Mouse (Mus musculus): ENCODE results near the gene Zc3h7b. TPM values are rescaled to one million over a fixed set of nuclear protein-coding genes. Genes with fewer than 3 reads are reported as not detected.

Zc3h7b gene
- polyA plus RNA-seq, 1 experiment from 2014 or later, result 57.6 TPM

DNA sequence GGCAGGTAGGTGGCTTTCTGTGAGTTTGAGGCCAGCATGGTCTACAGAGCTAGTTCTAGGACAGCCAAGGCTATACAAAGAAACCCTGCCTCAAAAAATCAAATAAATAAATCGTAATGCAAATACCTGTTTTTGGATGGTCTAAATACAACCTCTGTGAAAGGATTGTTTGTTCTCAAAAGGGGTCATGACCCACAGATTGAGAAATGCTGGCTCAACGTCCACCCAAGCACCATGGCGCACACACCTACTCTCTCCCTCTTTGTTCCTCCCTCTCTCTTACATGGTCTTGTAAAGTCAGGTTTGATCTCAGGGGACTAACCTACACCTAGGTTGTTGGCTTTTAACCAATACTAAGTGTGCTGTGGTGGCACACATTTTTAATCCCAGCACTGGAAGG lies 77.8 kb downstream of the Zc3h7b start:
- H3K9ac ChIP-seq (ENCODE audit: low read length), result no peak overlapping the region
- H3K9me3 ChIP-seq (ENCODE audit: control insufficient read depth, low read length), result no peaks in the 10 kb centered on the region
- H3K4me3 ChIP-seq (ENCODE audit: low read depth, low read length), result no peak overlapping the region
- H3K36me3 ChIP-seq (ENCODE audit: control insufficient read depth, insufficient read depth, low read length), result peaks cover 4% of the 10 kb centered on the region; the same call in 1 of the 2 replicates
- H3K4me1 ChIP-seq (replicated peaks; ENCODE audit: control insufficient read depth, insufficient read depth, low read length), result no peaks in the 10 kb centered on the region
- WGBS, result 88% methylated on average over 3 of the region's 3 CpGs
- ATAC-seq (replicated peaks; ENCODE audit: low FRiP score) (no peak), DNase-seq (ENCODE audit: low spot score) (no peak)
- no peak overlapping the region for H3K27ac ChIP-seq (ENCODE audit: low read depth, low read length)
- no peak overlapping the region for H3K4me2 ChIP-seq (ENCODE audit: low read depth, low read length, severe bottlenecking)
- no peaks in the 10 kb centered on the region for H3K27me3 ChIP-seq (ENCODE audit: control insufficient read depth, insufficient read depth, low read length)

- no peak for ATAC-seq (replicated peaks; ENCODE audit: low FRiP score)
- Histone ChIP-seq H3K9ac (ENCODE audit: low read length) (no peak overlapping the region), H3K4me2 (ENCODE audit: low read depth, low read length, severe bottlenecking) (no peak overlapping the region), H3K9me3 (ENCODE audit: control insufficient read depth, low read length) (no peaks in the 10 kb centered on the region), H3K27ac (ENCODE audit: low read depth, low read length) (no peak overlapping the region), H3K36me3 (ENCODE audit: control insufficient read depth, insufficient read depth, low read length) (peaks cover 4% of the 10 kb centered on the region; the same call in 1 of the 2 replicates), H3K27me3 (ENCODE audit: control insufficient read depth, insufficient read depth, low read length) (no peaks in the 10 kb centered on the region), H3K4me3 (ENCODE audit: low read depth, low read length) (no peak overlapping the region), H3K4me1 (replicated peaks; ENCODE audit: control insufficient read depth, insufficient read depth, low read length) (no peaks in the 10 kb centered on the region)
- DNase-seq (ENCODE audit: low spot score), result no peak
- 84% methylated on average over 3 of the region's 3 CpGs for WGBS
These were observed 80.0 kb downstream of the Zc3h7b start for GRCm38 (mm10) chr15:81824832-81825231.

DNA sequence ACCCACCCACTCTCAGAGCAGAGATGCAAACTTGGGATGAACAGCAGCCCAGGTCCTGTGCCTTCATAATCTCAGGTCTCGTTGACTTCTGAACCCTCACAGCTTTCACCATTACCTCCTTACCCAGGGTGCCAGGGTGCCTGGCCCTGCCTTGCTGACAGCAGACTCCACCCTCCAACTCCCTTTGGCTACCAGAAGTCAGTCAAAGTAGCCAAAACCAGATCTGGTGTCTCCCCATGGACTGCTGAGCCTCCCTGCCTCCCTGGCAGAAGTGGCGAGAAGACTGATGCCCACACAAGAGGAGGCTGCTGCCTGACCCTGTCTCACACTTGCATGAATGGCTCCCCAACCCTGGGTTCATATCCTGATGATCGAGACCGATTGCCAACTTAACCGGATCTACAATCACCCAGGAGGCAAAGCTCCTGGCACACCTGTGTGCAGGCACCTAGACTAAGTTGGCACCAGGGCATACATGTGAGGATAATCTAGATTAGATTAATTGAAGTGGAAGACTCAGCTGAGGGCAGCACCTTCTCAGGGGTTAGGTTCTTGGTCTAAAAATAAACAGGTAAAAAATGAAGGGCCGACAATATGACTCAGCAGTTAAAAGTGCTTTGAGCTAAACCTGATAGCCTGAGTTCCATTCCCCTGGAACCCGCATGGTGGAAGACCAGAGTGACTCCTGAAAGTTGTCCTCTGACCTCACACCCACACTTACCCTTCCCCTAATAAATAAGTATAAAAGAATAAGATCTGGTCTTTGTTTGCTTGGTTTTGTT lies 83.8 kb downstream of the Zc3h7b start:
- Histone ChIP-seq H3K9ac (ENCODE audit: low read length) (no peak overlapping the region), H3K4me2 (ENCODE audit: low read depth, low read length, severe bottlenecking) (no peak overlapping the region), H3K36me3 (ENCODE audit: control insufficient read depth, insufficient read depth, low read length) (no peaks in the 10 kb centered on the region; the same call in 1 of the 2 replicates), H3K9me3 (ENCODE audit: control insufficient read depth, low read length) (no peaks in the 10 kb centered on the region), H3K27me3 (ENCODE audit: control insufficient read depth, insufficient read depth, low read length) (no peaks in the 10 kb centered on the region), H3K4me3 (ENCODE audit: low read depth, low read length) (no peak overlapping the region), H3K4me1 (replicated peaks; ENCODE audit: control insufficient read depth, insufficient read depth, low read length) (no peaks in the 10 kb centered on the region), H3K27ac (ENCODE audit: low read depth, low read length) (no peak overlapping the region)
- 93% methylated on average over 7 of the region's 7 CpGs for WGBS
- DNase-seq (ENCODE audit: low spot score) (no peak), ATAC-seq (replicated peaks; ENCODE audit: low FRiP score) (no peak)

GRCm38 (mm10) chr15:81829208-81829580 lies 84.3 kb downstream of the Zc3h7b start:
- DNase-seq (ENCODE audit: low spot score) (no peak), ATAC-seq (replicated peaks; ENCODE audit: low FRiP score) (no peak)
- 66% methylated on average over 2 of the region's 2 CpGs for WGBS
- Histone ChIP-seq H3K27me3 (ENCODE audit: control insufficient read depth, insufficient read depth, low read length) (no peaks in the 10 kb centered on the region), H3K4me3 (ENCODE audit: low read depth, low read length) (no peak overlapping the region), H3K9ac (ENCODE audit: low read length) (no peak overlapping the region), H3K9me3 (ENCODE audit: control insufficient read depth, low read length) (no peaks in the 10 kb centered on the region), H3K27ac (ENCODE audit: low read depth, low read length) (no peak overlapping the region), H3K4me1 (replicated peaks; ENCODE audit: control insufficient read depth, insufficient read depth, low read length) (no peaks in the 10 kb centered on the region), H3K4me2 (ENCODE audit: low read depth, low read length, severe bottlenecking) (no peak overlapping the region), H3K36me3 (ENCODE audit: control insufficient read depth, insufficient read depth, low read length) (no peaks in the 10 kb centered on the region; the same call in 1 of the 2 replicates)

DNA sequence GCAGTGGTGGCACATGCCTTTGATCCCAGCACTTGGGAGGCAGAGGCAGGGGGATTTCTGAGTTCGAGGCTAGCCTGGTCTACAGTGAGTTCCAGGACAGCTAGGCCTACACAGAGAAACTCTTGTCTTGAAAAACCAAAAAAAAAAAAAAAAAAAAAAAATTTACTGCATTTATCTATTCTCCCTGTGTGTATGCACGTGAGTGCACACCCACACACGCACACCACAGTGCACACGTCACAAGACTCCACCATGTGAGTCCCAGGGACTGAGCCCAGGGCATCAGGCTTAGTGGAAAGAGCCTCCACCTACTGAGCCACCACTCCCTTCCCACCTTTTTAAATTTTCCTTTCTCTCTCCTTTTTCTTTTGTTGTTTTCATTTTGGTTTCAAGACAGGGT lies 85.7 kb downstream of the Zc3h7b start:
- Histone ChIP-seq H3K4me2 (ENCODE audit: low read depth, low read length, severe bottlenecking) (no peak overlapping the region), H3K4me3 (ENCODE audit: low read depth, low read length) (no peak overlapping the region), H3K27ac (ENCODE audit: low read depth, low read length) (no peak overlapping the region), H3K36me3 (ENCODE audit: control insufficient read depth, insufficient read depth, low read length) (no peaks in the 10 kb centered on the region; the same call in 1 of the 2 replicates), H3K9me3 (ENCODE audit: control insufficient read depth, low read length) (no peaks in the 10 kb centered on the region), H3K4me1 (replicated peaks; ENCODE audit: control insufficient read depth, insufficient read depth, low read length) (no peaks in the 10 kb centered on the region), H3K27me3 (ENCODE audit: control insufficient read depth, insufficient read depth, low read length) (no peaks in the 10 kb centered on the region; the same call in 1 of the 2 replicates), H3K9ac (ENCODE audit: low read length) (no peak overlapping the region)
- 83% methylated on average over 4 of the region's 4 CpGs for WGBS
- no peak for ATAC-seq (replicated peaks; ENCODE audit: low FRiP score)
- no peak for DNase-seq (ENCODE audit: low spot score)

GRCm38 (mm10) chr15:81831136-81831825 lies 86.4 kb downstream of the Zc3h7b start:
- Histone ChIP-seq H3K9me3 (ENCODE audit: control insufficient read depth, low read length) (no peaks in the 10 kb centered on the region), H3K27ac (ENCODE audit: low read depth, low read length) (no peak overlapping the region), H3K27me3 (ENCODE audit: control insufficient read depth, insufficient read depth, low read length) (no peaks in the 10 kb centered on the region; the same call in 1 of the 2 replicates), H3K4me2 (ENCODE audit: low read depth, low read length, severe bottlenecking) (no peak overlapping the region), H3K9ac (ENCODE audit: low read length) (peak overlapping the region; percentile 27; the same call in 1 of the 2 replicates), H3K36me3 (ENCODE audit: control insufficient read depth, insufficient read depth, low read length) (no peaks in the 10 kb centered on the region; the same call in 1 of the 2 replicates), H3K4me1 (replicated peaks; ENCODE audit: control insufficient read depth, insufficient read depth, low read length) (0 out of 2 replicates have a peak, but pooled peaks cover 2% of the 10 kb centered on the region), H3K4me3 (ENCODE audit: low read depth, low read length) (no peak overlapping the region)
- ATAC-seq (replicated peaks; ENCODE audit: low FRiP score) (peak; percentile 90), DNase-seq (ENCODE audit: low spot score) (peak; percentile 95)
- 16% methylated on average over 24 of the region's 24 CpGs for WGBS

DNA sequence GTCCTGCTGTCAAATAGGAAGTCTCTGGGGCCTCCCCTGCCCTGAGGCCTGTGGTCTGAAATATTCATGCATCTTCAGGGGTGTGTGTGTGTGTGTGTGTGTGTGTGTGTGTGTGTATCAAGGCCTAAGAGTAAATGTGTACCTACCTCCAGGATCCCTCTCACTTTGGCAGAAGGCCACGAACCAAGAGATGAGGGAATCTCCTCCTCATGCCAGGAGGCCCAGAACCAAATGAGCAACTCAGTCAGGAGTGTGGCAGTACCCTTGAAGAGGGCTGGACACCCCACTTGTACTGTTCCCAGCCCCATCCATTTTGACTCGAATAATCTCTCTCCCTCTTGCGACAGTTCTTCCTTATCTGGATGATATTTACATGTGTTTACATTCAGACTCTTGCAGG lies 87.4 kb downstream of the Zc3h7b start:
- Histone ChIP-seq H3K27me3 (ENCODE audit: control insufficient read depth, insufficient read depth, low read length) (no peaks in the 10 kb centered on the region; the same call in 1 of the 2 replicates), H3K4me1 (replicated peaks; ENCODE audit: control insufficient read depth, insufficient read depth, low read length) (0 out of 2 replicates have a peak, but pooled peaks cover 2% of the 10 kb centered on the region), H3K36me3 (ENCODE audit: control insufficient read depth, insufficient read depth, low read length) (no peaks in the 10 kb centered on the region; the same call in 1 of the 2 replicates), H3K27ac (ENCODE audit: low read depth, low read length) (no peak overlapping the region), H3K4me2 (ENCODE audit: low read depth, low read length, severe bottlenecking) (no peak overlapping the region), H3K4me3 (ENCODE audit: low read depth, low read length) (no peak overlapping the region), H3K9ac (ENCODE audit: low read length) (no peak overlapping the region), H3K9me3 (ENCODE audit: control insufficient read depth, low read length) (no peaks in the 10 kb centered on the region)
- DNase-seq (ENCODE audit: low spot score), result no peak
- WGBS, result 93% methylated on average over 3 of the region's 3 CpGs
- ATAC-seq (replicated peaks; ENCODE audit: low FRiP score), result no peak

DNA sequence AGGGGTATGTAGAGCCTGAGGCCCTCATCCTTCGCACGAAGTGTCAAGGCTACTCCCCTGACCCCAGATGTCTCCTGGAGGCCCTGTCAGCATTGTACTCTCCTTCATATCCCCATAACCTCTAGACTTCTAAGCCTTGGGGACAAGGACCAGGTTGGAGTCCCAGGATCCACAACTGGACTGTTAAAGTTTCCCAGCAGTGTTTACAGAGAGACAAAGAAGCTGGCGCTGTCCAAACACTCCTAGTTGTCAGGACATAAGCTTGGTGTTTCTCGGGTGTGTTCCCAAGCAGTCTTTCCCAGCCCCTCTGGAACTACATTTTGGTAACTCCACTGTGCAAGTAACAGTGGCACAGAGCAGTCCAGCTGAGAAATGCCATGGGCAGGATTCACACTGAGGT lies 88.6 kb downstream of the Zc3h7b start:
- WGBS, result 87% methylated on average over 4 of the region's 4 CpGs
- DNase-seq (ENCODE audit: low spot score) (no peak), ATAC-seq (replicated peaks; ENCODE audit: low FRiP score) (no peak)
- 0 out of 2 replicates have a peak, but pooled peaks cover 2% of the 10 kb centered on the region for H3K4me1 ChIP-seq (replicated peaks; ENCODE audit: control insufficient read depth, insufficient read depth, low read length)
- H3K4me2 ChIP-seq (ENCODE audit: low read depth, low read length, severe bottlenecking), result no peak overlapping the region
- H3K27ac ChIP-seq (ENCODE audit: low read depth, low read length), result no peak overlapping the region
- H3K27me3 ChIP-seq (ENCODE audit: control insufficient read depth, insufficient read depth, low read length), result no peaks in the 10 kb centered on the region; the same call in 1 of the 2 replicates
- no peak overlapping the region for H3K9ac ChIP-seq (ENCODE audit: low read length)
- no peaks in the 10 kb centered on the region for H3K36me3 ChIP-seq (ENCODE audit: control insufficient read depth, insufficient read depth, low read length)
- no peak overlapping the region for H3K4me3 ChIP-seq (ENCODE audit: low read depth, low read length)
- H3K9me3 ChIP-seq (ENCODE audit: control insufficient read depth, low read length), result no peaks in the 10 kb centered on the region
